Mouse (Mus musculus) embryonic fibroblast, embryonic 13.5 days (primary cell): Measurements from ENCODE around the gene Armc7.

Experiments
- CTCF ChIP-seq: IDR thresholded peaks from 2 replicates; pipeline ENCODE4 v1.5.1; 2011; ENCODE audit warnings: mild to moderate bottlenecking, control low read depth, low read length, moderate library complexity, borderline replicate concordance; ENCODE audit not compliant: insufficient read depth
- POLR2A ChIP-seq: IDR thresholded peaks from 2 replicates; pipeline ENCODE4 v1.6.1; 2011; ENCODE audit warnings: low read depth, mild to moderate bottlenecking, control low read depth, low read length, moderate library complexity

GRCm38 (mm10) chr11:115473626-115474275 is 1.7 kb upstream of the Armc7 start:
- TF ChIP-seq CTCF (peak; percentile 83; the same call in 1 of the 2 replicates), POLR2A (peak; percentile 32; the same call in 1 of the 2 replicates)
